In the genomic region with DNA sequence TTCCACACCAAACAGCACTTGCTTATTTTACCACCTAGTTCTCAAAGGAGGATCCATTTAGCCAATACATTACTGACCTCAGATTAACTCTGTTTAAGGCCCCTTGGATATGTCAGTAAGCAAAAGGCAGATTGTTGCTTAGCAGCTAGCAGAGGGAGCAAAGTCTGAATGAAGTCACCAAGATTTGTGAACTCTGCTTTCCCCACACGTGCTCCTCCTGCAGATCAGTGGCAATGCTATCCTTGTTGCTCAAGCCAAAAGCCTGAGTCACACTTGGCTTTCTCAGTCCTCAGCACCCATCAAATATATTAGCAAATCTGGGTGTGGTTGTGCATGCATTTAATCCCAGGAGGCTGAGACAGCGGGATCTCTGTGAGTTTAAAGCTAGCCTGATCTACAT, we compare ENCODE assay signal across 13 mouse cellular contexts.
DNase-seq lines count a peak whose midpoint lies in the region; ATAC-seq and TF ChIP-seq lines count a peak whose summit lies in the region.
"Had no signal": no experiment of that assay in that cellular context is flagged by ENCODE, and none has a peak within 500 bp of the region (broad histone marks: within the 10 kb centered on the region; RNA-seq: fewer than 3 reads in every experiment).

No protein-coding gene starts in this region.

- 76% methylated on average over 2 of the region's 2 CpGs for WGBS in forebrain, postnatal 0 days
- 74% methylated on average over 2 of the region's 2 CpGs for WGBS in forebrain, embryonic 13.5 days
- WGBS in liver, postnatal 0 days (ENCODE audit: insufficient replicate concordance), result 63% methylated on average over 2 of the region's 2 CpGs
- WGBS in embryonic facial prominence, embryonic 14.5 days, result 61% methylated on average over 2 of the region's 2 CpGs
- 49% methylated on average over 2 of the region's 2 CpGs for WGBS in stomach, postnatal 0 days

- 0 out of 2 replicates have a peak, but pooled peaks have one; percentile 47 for TF ChIP-seq EP300 in liver, postnatal 0 days (IDR thresholded peaks at IDR 0.05; ENCODE audit: low read depth)
- no peak for TF ChIP-seq EP300 in stomach, postnatal 0 days (optimal IDR thresholded peaks at IDR 0.05)

- H3K4me2 ChIP-seq in forebrain, postnatal 0 days (ENCODE audit: low read depth), result 0 out of 2 replicates have a peak overlapping the region, but pooled peaks have one; percentile 23
- H3K4me2 ChIP-seq in forebrain, embryonic 13.5 days, result no peak overlapping the region
- no peak overlapping the region for H3K4me2 ChIP-seq in liver, postnatal 0 days (ENCODE audit: low read depth, low read length)
- H3K4me2 ChIP-seq in embryonic facial prominence, embryonic 14.5 days (ENCODE audit: low read depth, low read length), result peak overlapping the region; percentile 36; the same call in 1 of the 2 replicates
- no peak overlapping the region for H3K4me2 ChIP-seq in stomach, postnatal 0 days (replicated peaks; ENCODE audit: low read depth)

- no peak for DNase-seq in forebrain, postnatal 0 days
- DNase-seq in liver, postnatal 0 days, result peak; percentile 39
- DNase-seq in liver, result no peak
- DNase-seq in embryonic facial prominence, embryonic 14.5 days (ENCODE audit: low spot score), result no peak
- peak; percentile 51 for DNase-seq in stomach, postnatal 0 days (ENCODE audit: low spot score)
- no peak for DNase-seq in layer of hippocampus, adult 11-12 months (ENCODE audit: low spot score)
- no peak for DNase-seq in testis, postnatal 14 days (ENCODE audit: low spot score)
- DNase-seq: cerebellum, adult 2 months; heart, postnatal 10 days had no signal

- no peaks in the 10 kb centered on the region for H3K4me1 ChIP-seq in forebrain, postnatal 0 days (ENCODE audit: insufficient read depth)
- no peaks in the 10 kb centered on the region for H3K4me1 ChIP-seq in forebrain, embryonic 13.5 days
- H3K4me1 ChIP-seq in liver, postnatal 0 days (ENCODE audit: insufficient read depth), result peaks cover 5% of the 10 kb centered on the region; the same call in 1 of the 2 replicates
- no peaks in the 10 kb centered on the region for H3K4me1 ChIP-seq in embryonic facial prominence, embryonic 14.5 days (ENCODE audit: control insufficient read depth, insufficient read depth, low read length)
- no peaks in the 10 kb centered on the region for H3K4me1 ChIP-seq in stomach, postnatal 0 days (replicated peaks; ENCODE audit: control insufficient read depth, insufficient read depth)
- H3K4me1 ChIP-seq: limb, embryonic 15.5 days had no signal

- no peak for TF ChIP-seq CTCF in forebrain, postnatal 0 days (IDR thresholded peaks at IDR 0.05; ENCODE audit: low read depth)
- TF ChIP-seq CTCF in liver, postnatal 0 days (IDR thresholded peaks at IDR 0.05; ENCODE audit: low read depth), result no peak
- TF ChIP-seq CTCF in stomach, postnatal 0 days (IDR thresholded peaks at IDR 0.05; ENCODE audit: low read depth), result no peak

- no peaks in the 10 kb centered on the region for H3K27me3 ChIP-seq in forebrain, postnatal 0 days (ENCODE audit: insufficient read depth, low read length)
- H3K27me3 ChIP-seq in forebrain, embryonic 13.5 days, result no peaks in the 10 kb centered on the region
- no peaks in the 10 kb centered on the region for H3K27me3 ChIP-seq in liver, postnatal 0 days (ENCODE audit: insufficient read depth, low read length)
- H3K27me3 ChIP-seq in embryonic facial prominence, embryonic 14.5 days (replicated peaks; ENCODE audit: control insufficient read depth, insufficient read depth, low read length), result no peaks in the 10 kb centered on the region
- no peaks in the 10 kb centered on the region for H3K27me3 ChIP-seq in stomach, postnatal 0 days (ENCODE audit: control insufficient read depth, insufficient read depth, low read length)
- H3K27me3 ChIP-seq: limb, embryonic 15.5 days had no signal

- no peak overlapping the region for H3K9ac ChIP-seq in forebrain, postnatal 0 days
- no peak overlapping the region for H3K9ac ChIP-seq in forebrain, embryonic 13.5 days
- H3K9ac ChIP-seq in liver, postnatal 0 days (replicated peaks), result no peak overlapping the region
- 0 out of 2 replicates have a peak overlapping the region, but pooled peaks have one; percentile 28 for H3K9ac ChIP-seq in embryonic facial prominence, embryonic 14.5 days (ENCODE audit: low read depth, low read length)
- no peak overlapping the region for H3K9ac ChIP-seq in stomach, postnatal 0 days (ENCODE audit: low read length)
- H3K9ac ChIP-seq: limb, embryonic 15.5 days had no signal

- H3K36me3 ChIP-seq in forebrain, postnatal 0 days (ENCODE audit: insufficient read depth), result no peaks in the 10 kb centered on the region
- no peaks in the 10 kb centered on the region for H3K36me3 ChIP-seq in forebrain, embryonic 13.5 days (ENCODE audit: poor library complexity, severe bottlenecking)
- no peaks in the 10 kb centered on the region for H3K36me3 ChIP-seq in liver, postnatal 0 days (replicated peaks; ENCODE audit: insufficient read depth, low read length)
- H3K36me3 ChIP-seq in embryonic facial prominence, embryonic 14.5 days (ENCODE audit: control insufficient read depth, insufficient read depth, low read length), result no peaks in the 10 kb centered on the region
- no peaks in the 10 kb centered on the region for H3K36me3 ChIP-seq in stomach, postnatal 0 days (ENCODE audit: control insufficient read depth, insufficient read depth, low read length)
- H3K36me3 ChIP-seq: limb, embryonic 15.5 days had no signal

- peak; percentile 42 for ATAC-seq in forebrain, postnatal 0 days
- ATAC-seq in forebrain, embryonic 13.5 days, result no peak
- peak; percentile 95 for ATAC-seq in liver, postnatal 0 days
- 0 out of 2 replicates have a peak, but pooled peaks have one; percentile 33 for ATAC-seq in embryonic facial prominence, embryonic 14.5 days (ENCODE audit: low read depth)
- peak; percentile 91 for ATAC-seq in stomach, postnatal 0 days (ENCODE audit: low FRiP score, low TSS enrichment)
- ATAC-seq: CD4-positive, CD25-positive, alpha-beta regulatory T cell, adult 4 months had no signal

- no peaks in the 10 kb centered on the region for H3K9me3 ChIP-seq in forebrain, postnatal 0 days (ENCODE audit: low read length)
- no peaks in the 10 kb centered on the region for H3K9me3 ChIP-seq in forebrain, embryonic 13.5 days (replicated peaks)
- no peaks in the 10 kb centered on the region for H3K9me3 ChIP-seq in liver, postnatal 0 days (ENCODE audit: low read length)
- H3K9me3 ChIP-seq in embryonic facial prominence, embryonic 14.5 days (ENCODE audit: control insufficient read depth, low read length), result no peaks in the 10 kb centered on the region
- H3K9me3 ChIP-seq in stomach, postnatal 0 days (ENCODE audit: control insufficient read depth, low read length), result no peaks in the 10 kb centered on the region
- H3K9me3 ChIP-seq: limb, embryonic 15.5 days had no signal

- no peak overlapping the region for H3K4me3 ChIP-seq in forebrain, postnatal 0 days (ENCODE audit: low read depth, low read length)
- no peak overlapping the region for H3K4me3 ChIP-seq in forebrain, embryonic 13.5 days
- no peak overlapping the region for H3K4me3 ChIP-seq in liver, postnatal 0 days (ENCODE audit: low read depth, low read length)
- no peak overlapping the region for H3K4me3 ChIP-seq in embryonic facial prominence, embryonic 14.5 days (ENCODE audit: low read depth, low read length)
- no peak overlapping the region for H3K4me3 ChIP-seq in stomach, postnatal 0 days (ENCODE audit: low read depth, low read length)
- H3K4me3 ChIP-seq: limb, embryonic 15.5 days had no signal

- no peak overlapping the region for H3K27ac ChIP-seq in forebrain, postnatal 0 days (ENCODE audit: low read depth, low read length)
- H3K27ac ChIP-seq in forebrain, embryonic 13.5 days, result no peak overlapping the region
- no peak overlapping the region for H3K27ac ChIP-seq in liver, postnatal 0 days (ENCODE audit: low read depth)
- no peak overlapping the region for H3K27ac ChIP-seq in embryonic facial prominence, embryonic 14.5 days (replicated peaks; ENCODE audit: low read depth, low read length)
- H3K27ac ChIP-seq in stomach, postnatal 0 days (replicated peaks), result no peak overlapping the region
- H3K27ac ChIP-seq: limb, embryonic 15.5 days; macrophage had no signal

Comparison
In these comparisons a context has a peak if more than half of its experiments do, and no peak if none do; other contexts are left out.
1. DNase-seq: peak in liver, postnatal 0 days (single experiment) and stomach, postnatal 0 days (single experiment); none in forebrain, postnatal 0 days (single experiment), liver (single experiment), embryonic facial prominence, embryonic 14.5 days (single experiment), layer of hippocampus, adult 11-12 months (single experiment) and testis, postnatal 14 days (single experiment).
2. H3K4me2 ChIP-seq: peak in forebrain, postnatal 0 days (single experiment) and embryonic facial prominence, embryonic 14.5 days (single experiment); none in forebrain, embryonic 13.5 days (single experiment), liver, postnatal 0 days (single experiment) and stomach, postnatal 0 days (single experiment).